Mouse (Mus musculus): Measurements from ENCODE around the gene Cyp1b1. TPM values are rescaled to one million over a fixed set of nuclear protein-coding genes. Genes with fewer than 3 reads are reported as not detected.

Gene Cyp1b1
- polyA plus RNA-seq (2015; fragmentation: Nextera tagmentation; extraction: Ambion mirVana) = 4.8 and 5.0 TPM in 2 replicates

- WGBS = under 1% methylated on average over 31 of the region's 31 CpGs
- peaks cover 38% of the 10 kb centered on the region for H3K27me3 ChIP-seq (ENCODE audit: control insufficient read depth, insufficient read depth, low read depth, low read length)
These were observed at the start of gene Cyp1b1 for GRCm38 (mm10) chr17:79714931-79715637. Gene Cyp1b1, minus strand, starts transcription at chr17:79715061.

GRCm38 (mm10) chr17:79761841-79762240 is 47.0 kb upstream of the Cyp1b1 start:
- Histone ChIP-seq H3K9ac (ENCODE audit: low read depth, low read length) (no peak overlapping the region), H3K4me1 (ENCODE audit: control insufficient read depth, insufficient read depth, low read length) (no peaks in the 10 kb centered on the region), H3K4me2 (ENCODE audit: low read length) (no peak overlapping the region), H3K27ac (ENCODE audit: low read length) (no peak overlapping the region), H3K4me3 (ENCODE audit: low read depth, low read length) (no peak overlapping the region), H3K36me3 (ENCODE audit: control insufficient read depth, insufficient read depth, low read length) (no peaks in the 10 kb centered on the region), H3K9me3 (replicated peaks; ENCODE audit: control insufficient read depth, low read length, poor library complexity, severe bottlenecking) (no peaks in the 10 kb centered on the region), H3K27me3 (ENCODE audit: control insufficient read depth, insufficient read depth, low read depth, low read length) (no peaks in the 10 kb centered on the region)
- WGBS = 98% methylated on average over 1 of the region's 1 CpGs
- no peak for ATAC-seq

More at GRCm38 (mm10) chr17:79714931-79715637, at the start of gene Cyp1b1:
- Histone ChIP-seq H3K4me3 (ENCODE audit: low read depth, low read length) (peak within 1 kb of the TSS; percentile 52), H3K9ac (ENCODE audit: low read depth, low read length) (peak within 1 kb of the TSS; percentile 62), H3K9me3 (replicated peaks; ENCODE audit: control insufficient read depth, low read length, poor library complexity, severe bottlenecking) (no peaks in the 10 kb centered on the region), H3K4me2 (ENCODE audit: low read length) (peak within 1 kb of the TSS; percentile 95), H3K27ac (ENCODE audit: low read length) (no peak within 1 kb of the TSS), H3K4me1 (ENCODE audit: control insufficient read depth, insufficient read depth, low read length) (peaks cover 27% of the 10 kb centered on the region), H3K36me3 (ENCODE audit: control insufficient read depth, insufficient read depth, low read length) (no peaks in the 10 kb centered on the region)
- peak; percentile 46 for ATAC-seq

- ATAC-seq = no peak
- H3K27ac ChIP-seq (ENCODE audit: low read length) = no peak overlapping the region
- 95% methylated on average over 12 of the region's 12 CpGs for WGBS
These were observed 39.0 kb upstream of the Cyp1b1 start for GRCm38 (mm10) chr17:79753831-79754230.

GRCm38 (mm10) chr17:79752836-79753235 is 38.0 kb upstream of the Cyp1b1 start:
- Histone ChIP-seq H3K4me2 (ENCODE audit: low read length) (no peak overlapping the region), H3K9ac (ENCODE audit: low read depth, low read length) (no peak overlapping the region), H3K27ac (ENCODE audit: low read length) (no peak overlapping the region), H3K4me3 (ENCODE audit: low read depth, low read length) (no peak overlapping the region), H3K27me3 (ENCODE audit: control insufficient read depth, insufficient read depth, low read depth, low read length) (no peaks in the 10 kb centered on the region), H3K36me3 (ENCODE audit: control insufficient read depth, insufficient read depth, low read length) (no peaks in the 10 kb centered on the region), H3K9me3 (replicated peaks; ENCODE audit: control insufficient read depth, low read length, poor library complexity, severe bottlenecking) (no peaks in the 10 kb centered on the region; the same call in 1 of the 2 replicates), H3K4me1 (ENCODE audit: control insufficient read depth, insufficient read depth, low read length) (no peaks in the 10 kb centered on the region)
- no peak for ATAC-seq

More at GRCm38 (mm10) chr17:79753831-79754230, 39.0 kb upstream of the Cyp1b1 start:
- Histone ChIP-seq H3K9ac (ENCODE audit: low read depth, low read length) (no peak overlapping the region), H3K9me3 (replicated peaks; ENCODE audit: control insufficient read depth, low read length, poor library complexity, severe bottlenecking) (no peaks in the 10 kb centered on the region), H3K36me3 (ENCODE audit: control insufficient read depth, insufficient read depth, low read length) (no peaks in the 10 kb centered on the region), H3K4me1 (ENCODE audit: control insufficient read depth, insufficient read depth, low read length) (no peaks in the 10 kb centered on the region), H3K4me2 (ENCODE audit: low read length) (no peak overlapping the region), H3K27me3 (ENCODE audit: control insufficient read depth, insufficient read depth, low read depth, low read length) (no peaks in the 10 kb centered on the region), H3K4me3 (ENCODE audit: low read depth, low read length) (no peak overlapping the region)

GRCm38 (mm10) chr17:79751661-79752191 is 36.9 kb upstream of the Cyp1b1 start:
- WGBS = 93% methylated on average over 6 of the region's 6 CpGs

GRCm38 (mm10) chr17:79749647-79750046 is 34.8 kb upstream of the Cyp1b1 start:
- no peaks in the 10 kb centered on the region for H3K27me3 ChIP-seq (ENCODE audit: control insufficient read depth, insufficient read depth, low read depth, low read length)
- H3K4me3 ChIP-seq (ENCODE audit: low read depth, low read length) = no peak overlapping the region
- 100% methylated on average over 1 of the region's 1 CpGs for WGBS
- no peaks in the 10 kb centered on the region; the same call in 1 of the 2 replicates for H3K9me3 ChIP-seq (replicated peaks; ENCODE audit: control insufficient read depth, low read length, poor library complexity, severe bottlenecking)
- H3K9ac ChIP-seq (ENCODE audit: low read depth, low read length) = no peak overlapping the region
- no peaks in the 10 kb centered on the region for H3K4me1 ChIP-seq (ENCODE audit: control insufficient read depth, insufficient read depth, low read length)
- H3K36me3 ChIP-seq (ENCODE audit: control insufficient read depth, insufficient read depth, low read length) = no peaks in the 10 kb centered on the region
- no peak overlapping the region for H3K4me2 ChIP-seq (ENCODE audit: low read length)
- ATAC-seq = no peak
- no peak overlapping the region for H3K27ac ChIP-seq (ENCODE audit: low read length)

More at GRCm38 (mm10) chr17:79751661-79752191, 36.9 kb upstream of the Cyp1b1 start:
- H3K4me1 ChIP-seq (ENCODE audit: control insufficient read depth, insufficient read depth, low read length) = no peaks in the 10 kb centered on the region
- H3K9me3 ChIP-seq (replicated peaks; ENCODE audit: control insufficient read depth, low read length, poor library complexity, severe bottlenecking) = no peaks in the 10 kb centered on the region; the same call in 1 of the 2 replicates
- H3K9ac ChIP-seq (ENCODE audit: low read depth, low read length) = no peak overlapping the region
- H3K27ac ChIP-seq (ENCODE audit: low read length) = no peak overlapping the region
- H3K27me3 ChIP-seq (ENCODE audit: control insufficient read depth, insufficient read depth, low read depth, low read length) = no peaks in the 10 kb centered on the region
- H3K36me3 ChIP-seq (ENCODE audit: control insufficient read depth, insufficient read depth, low read length) = no peaks in the 10 kb centered on the region
- no peak for ATAC-seq
- H3K4me2 ChIP-seq (ENCODE audit: low read length) = no peak overlapping the region
- no peak overlapping the region for H3K4me3 ChIP-seq (ENCODE audit: low read depth, low read length)

- no peak overlapping the region for H3K27ac ChIP-seq (ENCODE audit: low read length)
These were observed 32.1 kb upstream of the Cyp1b1 start for GRCm38 (mm10) chr17:79746954-79747353.

GRCm38 (mm10) chr17:79746146-79746591 is 31.3 kb upstream of the Cyp1b1 start:
- Histone ChIP-seq H3K9me3 (replicated peaks; ENCODE audit: control insufficient read depth, low read length, poor library complexity, severe bottlenecking) (no peaks in the 10 kb centered on the region; the same call in 1 of the 2 replicates), H3K9ac (ENCODE audit: low read depth, low read length) (no peak overlapping the region), H3K4me3 (ENCODE audit: low read depth, low read length) (no peak overlapping the region), H3K4me2 (ENCODE audit: low read length) (no peak overlapping the region), H3K36me3 (ENCODE audit: control insufficient read depth, insufficient read depth, low read length) (no peaks in the 10 kb centered on the region), H3K27ac (ENCODE audit: low read length) (no peak overlapping the region), H3K27me3 (ENCODE audit: control insufficient read depth, insufficient read depth, low read depth, low read length) (no peaks in the 10 kb centered on the region), H3K4me1 (ENCODE audit: control insufficient read depth, insufficient read depth, low read length) (no peaks in the 10 kb centered on the region)
- 13% methylated on average over 3 of the region's 3 CpGs for WGBS
- ATAC-seq = no peak

More at GRCm38 (mm10) chr17:79746954-79747353, 32.1 kb upstream of the Cyp1b1 start:
- Histone ChIP-seq H3K4me3 (ENCODE audit: low read depth, low read length) (no peak overlapping the region), H3K4me1 (ENCODE audit: control insufficient read depth, insufficient read depth, low read length) (no peaks in the 10 kb centered on the region), H3K27me3 (ENCODE audit: control insufficient read depth, insufficient read depth, low read depth, low read length) (no peaks in the 10 kb centered on the region), H3K9ac (ENCODE audit: low read depth, low read length) (no peak overlapping the region), H3K36me3 (ENCODE audit: control insufficient read depth, insufficient read depth, low read length) (no peaks in the 10 kb centered on the region), H3K9me3 (replicated peaks; ENCODE audit: control insufficient read depth, low read length, poor library complexity, severe bottlenecking) (no peaks in the 10 kb centered on the region; the same call in 1 of the 2 replicates), H3K4me2 (ENCODE audit: low read length) (no peak overlapping the region)
- WGBS = 79% methylated on average over 11 of the region's 11 CpGs
- no peak for ATAC-seq
